Mouse (Mus musculus): ENCODE measurements at regions not wholly inside any gene's neighbourhood (a gene's known extent, or its start where the extent isn't known, plus 50 kb on each side); places are given as distances from the start of the nearest gene placed in this dataset.
A peak's percentile ranks its signal among the peaks of the same experiment; 100 is the strongest.

DNA sequence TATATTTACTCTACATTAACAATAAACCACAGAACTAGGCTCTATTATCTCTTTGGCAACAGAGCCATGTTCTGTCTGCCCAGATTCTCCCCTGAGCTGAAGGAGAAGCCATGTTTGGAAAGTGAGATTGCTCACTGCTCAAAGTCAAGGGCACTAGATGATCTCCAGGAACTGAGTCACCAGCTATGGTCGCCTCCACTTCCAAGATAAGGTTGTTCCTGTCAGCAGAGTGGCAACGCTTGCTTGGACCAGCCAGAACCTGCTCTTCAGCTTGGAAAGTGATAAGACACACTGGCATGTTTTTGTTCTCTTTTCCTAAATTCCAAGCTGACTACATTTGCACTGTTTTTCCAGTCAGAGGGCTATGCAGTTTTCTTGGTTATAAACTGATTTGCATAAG, 175.6 kb upstream of the Frmd6 start:
- Histone ChIP-seq H3K36me3 (ENCODE audit: control insufficient read depth, insufficient read depth) (no peaks in the 10 kb centered on the region), H3K4me3 (replicated peaks; ENCODE audit: low read length) (no peak overlapping the region), H3K4me1 (replicated peaks; ENCODE audit: control insufficient read depth, insufficient read depth, low read length) (peaks cover 9% of the 10 kb centered on the region), H3K27me3 (replicated peaks; ENCODE audit: control insufficient read depth, insufficient read depth, low read length) (no peaks in the 10 kb centered on the region), H3K27ac (ENCODE audit: low read length) (no peak overlapping the region), H3K9ac (replicated peaks; ENCODE audit: low read depth, low read length) (no peak overlapping the region), H3K9me3 (ENCODE audit: control insufficient read depth, low read length) (no peaks in the 10 kb centered on the region), H3K4me2 (ENCODE audit: low read length) (no peak overlapping the region)
- ATAC-seq = no peak
- 83% methylated on average over 2 of the region's 2 CpGs for WGBS

GRCm38 (mm10) chr12:70650470-70650869, 174.8 kb upstream of the Frmd6 start:
- no peak for ATAC-seq

DNA sequence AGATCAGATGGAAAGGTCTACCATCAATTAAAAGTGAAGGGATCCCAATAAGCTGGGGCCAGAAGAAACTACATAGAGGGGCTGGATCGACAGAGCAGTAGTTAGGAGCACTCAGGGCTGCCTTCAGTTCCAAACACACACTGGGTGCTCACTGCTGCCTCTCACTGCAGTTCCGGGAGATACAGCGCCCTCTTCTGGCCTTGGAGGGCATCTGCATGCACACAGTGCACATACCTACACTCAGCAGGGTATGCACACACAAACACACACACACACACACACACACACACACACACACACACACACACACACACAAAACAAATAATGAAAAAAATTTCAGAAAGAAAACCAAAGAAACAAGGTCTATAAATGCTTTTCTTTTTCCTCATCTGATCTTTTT, 172.6 kb upstream of the Frmd6 start:
- no peak overlapping the region for H3K9ac ChIP-seq (replicated peaks; ENCODE audit: low read depth, low read length)
- no peaks in the 10 kb centered on the region for H3K36me3 ChIP-seq (ENCODE audit: control insufficient read depth, insufficient read depth)
- no peak for ATAC-seq
- no peak overlapping the region for H3K4me3 ChIP-seq (replicated peaks; ENCODE audit: low read length)
- H3K27me3 ChIP-seq (replicated peaks; ENCODE audit: control insufficient read depth, insufficient read depth, low read length) = no peaks in the 10 kb centered on the region
- no peak overlapping the region for H3K4me2 ChIP-seq (ENCODE audit: low read length)
- H3K4me1 ChIP-seq (replicated peaks; ENCODE audit: control insufficient read depth, insufficient read depth, low read length) = peaks cover 27% of the 10 kb centered on the region
- no peaks in the 10 kb centered on the region for H3K9me3 ChIP-seq (ENCODE audit: control insufficient read depth, low read length)
- WGBS = 84% methylated on average over 3 of the region's 3 CpGs
- no peak overlapping the region for H3K27ac ChIP-seq (ENCODE audit: low read length)

More at GRCm38 (mm10) chr12:70650470-70650869, 174.8 kb upstream of the Frmd6 start:
- Histone ChIP-seq H3K4me1 (replicated peaks; ENCODE audit: control insufficient read depth, insufficient read depth, low read length) (peaks cover 16% of the 10 kb centered on the region), H3K9me3 (ENCODE audit: control insufficient read depth, low read length) (no peaks in the 10 kb centered on the region), H3K9ac (replicated peaks; ENCODE audit: low read depth, low read length) (no peak overlapping the region), H3K27ac (ENCODE audit: low read length) (no peak overlapping the region), H3K4me2 (ENCODE audit: low read length) (no peak overlapping the region), H3K27me3 (replicated peaks; ENCODE audit: control insufficient read depth, insufficient read depth, low read length) (no peaks in the 10 kb centered on the region), H3K36me3 (ENCODE audit: control insufficient read depth, insufficient read depth) (no peaks in the 10 kb centered on the region), H3K4me3 (replicated peaks; ENCODE audit: low read length) (no peak overlapping the region)
- 69% methylated on average over 4 of the region's 4 CpGs for WGBS

DNA sequence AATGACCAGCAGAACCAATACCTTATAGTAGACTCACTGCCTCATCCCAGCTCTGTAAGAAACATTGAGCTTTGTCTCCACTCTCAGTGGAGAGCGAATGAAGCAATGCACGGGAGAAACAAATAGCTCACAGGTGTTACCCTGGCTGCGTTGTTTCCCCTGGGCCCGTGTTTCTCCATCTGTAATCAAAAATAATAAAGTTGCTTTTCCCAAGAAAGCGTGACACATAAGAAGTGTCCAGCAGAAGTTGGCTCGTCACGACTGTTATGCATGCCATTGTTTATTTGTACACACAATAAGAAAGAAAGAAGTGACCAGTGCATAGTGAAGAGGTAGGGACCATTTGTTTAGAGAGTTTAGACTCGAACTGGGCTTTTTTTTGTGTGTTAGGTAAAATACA, 171.3 kb upstream of the Frmd6 start:
- 75% methylated on average over 8 of the region's 8 CpGs for WGBS
- Histone ChIP-seq H3K9me3 (ENCODE audit: control insufficient read depth, low read length) (no peaks in the 10 kb centered on the region), H3K27ac (ENCODE audit: low read length) (peak overlapping the region; percentile 34; the same call in 1 of the 2 replicates), H3K9ac (replicated peaks; ENCODE audit: low read depth, low read length) (no peak overlapping the region), H3K4me1 (replicated peaks; ENCODE audit: control insufficient read depth, insufficient read depth, low read length) (peaks cover 27% of the 10 kb centered on the region), H3K36me3 (ENCODE audit: control insufficient read depth, insufficient read depth) (no peaks in the 10 kb centered on the region), H3K4me3 (replicated peaks; ENCODE audit: low read length) (no peak overlapping the region), H3K27me3 (replicated peaks; ENCODE audit: control insufficient read depth, insufficient read depth, low read length) (no peaks in the 10 kb centered on the region), H3K4me2 (ENCODE audit: low read length) (no peak overlapping the region)
- no peak for ATAC-seq

GRCm38 (mm10) chr12:70654546-70654945, 170.8 kb upstream of the Frmd6 start:
- Histone ChIP-seq H3K36me3 (ENCODE audit: control insufficient read depth, insufficient read depth) (no peaks in the 10 kb centered on the region), H3K27me3 (replicated peaks; ENCODE audit: control insufficient read depth, insufficient read depth, low read length) (no peaks in the 10 kb centered on the region), H3K4me2 (ENCODE audit: low read length) (no peak overlapping the region), H3K4me1 (replicated peaks; ENCODE audit: control insufficient read depth, insufficient read depth, low read length) (peaks cover 27% of the 10 kb centered on the region), H3K9me3 (ENCODE audit: control insufficient read depth, low read length) (no peaks in the 10 kb centered on the region), H3K27ac (ENCODE audit: low read length) (peak overlapping the region; percentile 34; the same call in 1 of the 2 replicates), H3K9ac (replicated peaks; ENCODE audit: low read depth, low read length) (no peak overlapping the region), H3K4me3 (replicated peaks; ENCODE audit: low read length) (no peak overlapping the region)
- peak; percentile 78 for ATAC-seq
- 44% methylated on average over 3 of the region's 3 CpGs for WGBS

DNA sequence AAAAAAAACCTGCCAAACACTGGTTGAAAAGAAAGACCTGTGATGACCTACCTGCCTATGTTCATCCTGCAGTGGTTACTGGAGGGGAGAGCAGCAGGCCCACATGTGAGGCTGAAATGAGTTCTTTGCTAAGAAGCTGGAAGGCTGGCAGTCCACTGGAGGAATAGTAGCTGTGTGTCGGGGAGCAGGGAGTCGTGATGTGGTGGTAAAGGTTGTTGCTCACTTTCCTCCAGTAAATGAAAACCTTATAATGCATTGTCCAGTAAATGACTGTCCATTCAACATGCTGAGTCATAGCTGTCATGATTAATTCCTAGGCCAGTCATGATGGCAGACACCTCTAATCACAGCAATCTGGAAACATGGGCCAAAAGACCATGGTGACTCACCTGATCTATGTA, 169.9 kb upstream of the Frmd6 start:
- no peak overlapping the region for H3K27ac ChIP-seq (ENCODE audit: low read length)
- peaks cover 27% of the 10 kb centered on the region for H3K4me1 ChIP-seq (replicated peaks; ENCODE audit: control insufficient read depth, insufficient read depth, low read length)
- H3K4me3 ChIP-seq (replicated peaks; ENCODE audit: low read length) = no peak overlapping the region
- ATAC-seq = no peak
- H3K9me3 ChIP-seq (ENCODE audit: control insufficient read depth, low read length) = no peaks in the 10 kb centered on the region
- no peak overlapping the region for H3K9ac ChIP-seq (replicated peaks; ENCODE audit: low read depth, low read length)
- 86% methylated on average over 2 of the region's 2 CpGs for WGBS
- H3K4me2 ChIP-seq (ENCODE audit: low read length) = no peak overlapping the region
- H3K27me3 ChIP-seq (replicated peaks; ENCODE audit: control insufficient read depth, insufficient read depth, low read length) = no peaks in the 10 kb centered on the region
- no peaks in the 10 kb centered on the region for H3K36me3 ChIP-seq (ENCODE audit: control insufficient read depth, insufficient read depth)

- no peak for ATAC-seq
- H3K27me3 ChIP-seq (replicated peaks; ENCODE audit: control insufficient read depth, insufficient read depth, low read length) = no peaks in the 10 kb centered on the region
- no peaks in the 10 kb centered on the region for H3K36me3 ChIP-seq (ENCODE audit: control insufficient read depth, insufficient read depth)
- H3K4me1 ChIP-seq (replicated peaks; ENCODE audit: control insufficient read depth, insufficient read depth, low read length) = peaks cover 27% of the 10 kb centered on the region
- H3K9ac ChIP-seq (replicated peaks; ENCODE audit: low read depth, low read length) = no peak overlapping the region
- H3K9me3 ChIP-seq (ENCODE audit: control insufficient read depth, low read length) = no peaks in the 10 kb centered on the region
- H3K4me3 ChIP-seq (replicated peaks; ENCODE audit: low read length) = no peak overlapping the region
- no peak overlapping the region for H3K4me2 ChIP-seq (ENCODE audit: low read length)
- 73% methylated on average over 8 of the region's 8 CpGs for WGBS
- peak overlapping the region; percentile 37; the same call in 1 of the 2 replicates for H3K27ac ChIP-seq (ENCODE audit: low read length)
Measured at GRCm38 (mm10) chr12:70655900-70656544, 169.3 kb upstream of the Frmd6 start.

GRCm38 (mm10) chr12:70656805-70657492, 168.4 kb upstream of the Frmd6 start:
- Histone ChIP-seq H3K4me3 (replicated peaks; ENCODE audit: low read length) (no peak overlapping the region), H3K9me3 (ENCODE audit: control insufficient read depth, low read length) (no peaks in the 10 kb centered on the region), H3K4me2 (ENCODE audit: low read length) (no peak overlapping the region), H3K36me3 (ENCODE audit: control insufficient read depth, insufficient read depth) (no peaks in the 10 kb centered on the region), H3K9ac (replicated peaks; ENCODE audit: low read depth, low read length) (no peak overlapping the region), H3K27ac (ENCODE audit: low read length) (peak overlapping the region; percentile 37), H3K4me1 (replicated peaks; ENCODE audit: control insufficient read depth, insufficient read depth, low read length) (peaks cover 27% of the 10 kb centered on the region), H3K27me3 (replicated peaks; ENCODE audit: control insufficient read depth, insufficient read depth, low read length) (no peaks in the 10 kb centered on the region)
- WGBS = 55% methylated on average over 7 of the region's 7 CpGs
- peak; percentile 71 for ATAC-seq

GRCm38 (mm10) chr12:70657493-70657810, 167.9 kb upstream of the Frmd6 start:
- 77% methylated on average over 3 of the region's 3 CpGs for WGBS
- Histone ChIP-seq H3K4me2 (ENCODE audit: low read length) (no peak overlapping the region), H3K9ac (replicated peaks; ENCODE audit: low read depth, low read length) (no peak overlapping the region), H3K36me3 (ENCODE audit: control insufficient read depth, insufficient read depth) (no peaks in the 10 kb centered on the region), H3K9me3 (ENCODE audit: control insufficient read depth, low read length) (no peaks in the 10 kb centered on the region), H3K4me3 (replicated peaks; ENCODE audit: low read length) (no peak overlapping the region), H3K27ac (ENCODE audit: low read length) (peak overlapping the region; percentile 37), H3K4me1 (replicated peaks; ENCODE audit: control insufficient read depth, insufficient read depth, low read length) (peaks cover 27% of the 10 kb centered on the region), H3K27me3 (replicated peaks; ENCODE audit: control insufficient read depth, insufficient read depth, low read length) (no peaks in the 10 kb centered on the region)
- ATAC-seq = no peak
